Mouse (Mus musculus) left cerebral cortex, postnatal 36 days (tissue): ENCODE measurements around the gene Fam187b. TPM values are rescaled to one million over a fixed set of nuclear protein-coding genes. Genes with fewer than 3 reads are reported as not detected.
"Not testable (repeated sequence)": the region's sequence is repeated elsewhere in the genome, so short reads cannot be mapped to it uniquely, and the experiment has no call there.

ENCODE experiments used
- DNase-seq, 2 experiments: peaks; one replicate each; pipeline ENCODE4 v3.0.0; 2021 to 2022; ENCODE audit warnings: low spot score in 2 of 2, mixed read lengths in 1 of 2
- intact Hi-C: fragments of 180-260 bp; cut with DNase I; formaldehyde crosslinking; loops from one replicate; pipeline ENCODE4 v1.15.1; 2025
- total RNA-seq, 2 experiments: library from RNA; stranded (reverse); gene quantifications; 2 replicates each; pipeline ENCODE4 v1.2.3; 2021

Fam187b gene
- not detected for total RNA-seq

GRCm38 (mm10) chr7:30973501-30974289, at the start of gene Fam187b:
Gene Fam187b, plus strand, starts transcription at chr7:30973790.
- intact Hi-C loops: loop anchor here (1.0 kb wide), 1 partner anchor 100 kb away; no protein-coding TSS in a partner anchor
- peak; percentile 61 to 75 for DNase-seq

GRCm38 (mm10) chr7:30924071-30924470, 49.5 kb upstream of the Fam187b start:
- no peak for DNase-seq
- intact Hi-C loops: no loop called here

- intact Hi-C loops, DNase-seq: not testable (repeated sequence)
These were observed 49.0 kb upstream of the Fam187b start, which contains the start of gene Hamp2 for GRCm38 (mm10) chr7:30924581-30924980. Gene Hamp2, minus strand, starts transcription at chr7:30924681.

GRCm38 (mm10) chr7:30935422-30936099, 38.0 kb upstream of the Fam187b start:
- DNase-seq, intact Hi-C loops: not testable (repeated sequence)

- intact Hi-C loops, DNase-seq: not testable (repeated sequence)
These were observed 33.5 kb upstream of the Fam187b start for GRCm38 (mm10) chr7:30940070-30940469.

GRCm38 (mm10) chr7:30942365-30942764, 31.2 kb upstream of the Fam187b start:
- DNase-seq, intact Hi-C loops: not testable (repeated sequence)

- intact Hi-C loops: no loop called here
- no peak for DNase-seq
These were observed 29.5 kb upstream of the Fam187b start, which contains the start of gene Hamp for GRCm38 (mm10) chr7:30943909-30944635. Gene Hamp, minus strand, starts transcription at chr7:30944032.

- intact Hi-C loops, DNase-seq: not testable (repeated sequence)
These were observed 28.9 kb upstream of the Fam187b start for GRCm38 (mm10) chr7:30944706-30945105.

- intact Hi-C loops, DNase-seq: not testable (repeated sequence)
These were observed 28.1 kb upstream of the Fam187b start for GRCm38 (mm10) chr7:30945466-30945865.

GRCm38 (mm10) chr7:30945876-30946275, 27.7 kb upstream of the Fam187b start:
- intact Hi-C loops: no loop called here
- DNase-seq: no peak

- DNase-seq, intact Hi-C loops: not testable (repeated sequence)
These were observed 23.7 kb upstream of the Fam187b start for GRCm38 (mm10) chr7:30949902-30950301.

- intact Hi-C loops: no loop called here
- no peak for DNase-seq
These were observed 20.9 kb upstream of the Fam187b start for GRCm38 (mm10) chr7:30952441-30953265.

- DNase-seq: no peak
- intact Hi-C loops: no loop called here
These were observed 20.1 kb upstream of the Fam187b start for GRCm38 (mm10) chr7:30953459-30953858.

- intact Hi-C loops: no loop called here
These were observed 19.6 kb upstream of the Fam187b start for GRCm38 (mm10) chr7:30954036-30954435.

GRCm38 (mm10) chr7:30954971-30955520, 18.5 kb upstream of the Fam187b start:
- no peak for DNase-seq

More at GRCm38 (mm10) chr7:30954036-30954435, 19.6 kb upstream of the Fam187b start:
- DNase-seq: no peak

GRCm38 (mm10) chr7:30955584-30956356, 17.8 kb upstream of the Fam187b start:
- intact Hi-C loops: loop anchor here (5.0 kb wide), 2 partner anchors 97 to 142 kb away; partner anchors contain the start of gene Fxyd7
- peak; percentile 85 to 86 for DNase-seq

More at GRCm38 (mm10) chr7:30954971-30955520, 18.5 kb upstream of the Fam187b start:
- intact Hi-C loops: loop anchor here (5.0 kb wide), 2 partner anchors 97 to 142 kb away; partner anchors contain the start of gene Fxyd7

- intact Hi-C loops: loop anchor here (5.0 kb wide), 2 partner anchors 96 to 141 kb away; partner anchors contain the start of gene Fxyd7
- DNase-seq: no peak
These were observed 17.2 kb upstream of the Fam187b start for GRCm38 (mm10) chr7:30956357-30956751.
